Mouse (Mus musculus) forebrain, embryonic 16.5 days (tissue): ENCODE data around the gene Emp1. TPM values are rescaled to one million over a fixed set of nuclear protein-coding genes. Genes with fewer than 3 reads are reported as not detected.

ENCODE experiments used
- ATAC-seq: fragments of 200-750 bp; cut with Nextera tagmentation; 2 replicates; pipeline ENCODE4 v1.8.0; 2017; ENCODE audit warnings: mild to moderate bottlenecking, moderate library complexity
- H3K27ac ChIP-seq: fragments of 300-500 bp; sonication (generic); 2 replicates; pipeline ENCODE4 v1.5.1; 2014; ENCODE audit warnings: low read length, control low read depth
- H3K27me3 ChIP-seq: fragments of 300-500 bp; sonication (generic); replicated peaks from 2 replicates; pipeline ENCODE4 v1.6.1; 2014; ENCODE audit warnings: low read length; ENCODE audit not compliant: control insufficient read depth, insufficient read depth
- H3K36me3 ChIP-seq: fragments of 300-500 bp; sonication (generic); 2 replicates; pipeline ENCODE4 v1.6.1; 2014; ENCODE audit not compliant: control insufficient read depth, insufficient read depth
- H3K4me1 ChIP-seq: fragments of 300-500 bp; sonication (generic); replicated peaks from 2 replicates; pipeline ENCODE4 v1.6.1; 2014; ENCODE audit warnings: low read length; ENCODE audit not compliant: control insufficient read depth, insufficient read depth
- H3K4me2 ChIP-seq: fragments of 300-500 bp; sonication (generic); 2 replicates; pipeline ENCODE4 v1.6.1; 2014; ENCODE audit warnings: mild to moderate bottlenecking, low read length, control low read depth
- H3K4me3 ChIP-seq: fragments of 300-500 bp; sonication (generic); replicated peaks from 2 replicates; pipeline ENCODE4 v1.5.1; 2014; ENCODE audit warnings: mild to moderate bottlenecking, low read length, control low read depth
- H3K9ac ChIP-seq: fragments of 300-500 bp; sonication (generic); replicated peaks from 2 replicates; pipeline ENCODE4 v1.6.1; 2014; ENCODE audit warnings: low read depth, low read length, control low read depth
- H3K9me3 ChIP-seq: fragments of 300-500 bp; sonication (generic); 2 replicates; pipeline ENCODE4 v1.6.1; 2016; ENCODE audit warnings: low read length; ENCODE audit not compliant: control insufficient read depth
- WGBS: fragments of 180-500 bp; shearing (Covaris S2); extraction: QIAGEN DNeasy Blood & Tissue Kit; methylation state at CpG from one replicate; pipeline ENCODE4 v1.1.7; 2014; 5-methylcytosine and 5-hydroxymethylcytosine counted together
- polyA plus RNA-seq: library from polyadenylated mRNA; unstranded; fragments of >200 nt; fragmentation: Nextera tagmentation; extraction: Ambion mirVana; gene quantifications from 2 replicates; pipeline ENCODE4 v1.2.1, GENCODE M21; 2015

Emp1 gene
- polyA plus RNA-seq, 1 experiment from 2014 or later, result 4.7 TPM

- no peaks in the 10 kb centered on the region for H3K27me3 ChIP-seq
- no peaks in the 10 kb centered on the region for H3K9me3 ChIP-seq
- no peaks in the 10 kb centered on the region for H3K36me3 ChIP-seq
- H3K4me2 ChIP-seq, result no peak overlapping the region
- H3K4me3 ChIP-seq, result no peak overlapping the region
- 85% methylated on average over 8 of the region's 8 CpGs for WGBS
- ATAC-seq, result no peak
- H3K9ac ChIP-seq, result no peak overlapping the region
- H3K4me1 ChIP-seq, result no peaks in the 10 kb centered on the region
- H3K27ac ChIP-seq, result no peak overlapping the region
Observed at GRCm38 (mm10) chr6:135395375-135395774, 33.0 kb downstream of the Emp1 start.

DNA sequence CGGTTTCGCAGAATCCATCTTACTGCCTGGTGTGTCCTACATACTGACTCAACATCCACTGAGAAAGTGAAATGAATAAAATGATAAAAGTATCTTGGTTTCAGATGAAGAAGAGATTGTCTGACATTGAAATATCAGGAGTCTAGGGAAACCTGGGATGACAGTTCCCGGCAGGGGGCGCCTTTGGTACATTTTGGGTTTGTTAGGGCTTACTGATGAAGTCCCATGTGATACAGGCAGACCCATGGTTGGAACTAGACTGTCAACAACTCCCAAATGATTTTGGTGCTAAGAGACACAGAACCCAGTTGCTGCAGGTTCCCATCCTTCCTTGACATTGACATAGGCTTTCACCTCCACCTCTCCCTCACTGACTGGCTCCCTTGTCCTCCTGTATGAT is 34.7 kb downstream of the Emp1 start:
- no peaks in the 10 kb centered on the region for H3K4me1 ChIP-seq
- H3K4me2 ChIP-seq, result no peak overlapping the region
- H3K4me3 ChIP-seq, result no peak overlapping the region
- ATAC-seq, result no peak
- H3K9ac ChIP-seq, result no peak overlapping the region
- no peaks in the 10 kb centered on the region for H3K36me3 ChIP-seq
- WGBS, result 75% methylated on average over 4 of the region's 4 CpGs
- H3K9me3 ChIP-seq, result no peaks in the 10 kb centered on the region
- H3K27ac ChIP-seq, result no peak overlapping the region
- H3K27me3 ChIP-seq, result no peaks in the 10 kb centered on the region

GRCm38 (mm10) chr6:135397788-135398187 is 35.4 kb downstream of the Emp1 start:
- no peaks in the 10 kb centered on the region for H3K36me3 ChIP-seq
- H3K9ac ChIP-seq, result no peak overlapping the region
- no peaks in the 10 kb centered on the region for H3K4me1 ChIP-seq
- no peak overlapping the region for H3K27ac ChIP-seq
- H3K27me3 ChIP-seq, result no peaks in the 10 kb centered on the region
- 90% methylated on average over 8 of the region's 8 CpGs for WGBS
- H3K4me2 ChIP-seq, result no peak overlapping the region
- no peak overlapping the region for H3K4me3 ChIP-seq
- no peaks in the 10 kb centered on the region for H3K9me3 ChIP-seq
- ATAC-seq, result no peak

DNA sequence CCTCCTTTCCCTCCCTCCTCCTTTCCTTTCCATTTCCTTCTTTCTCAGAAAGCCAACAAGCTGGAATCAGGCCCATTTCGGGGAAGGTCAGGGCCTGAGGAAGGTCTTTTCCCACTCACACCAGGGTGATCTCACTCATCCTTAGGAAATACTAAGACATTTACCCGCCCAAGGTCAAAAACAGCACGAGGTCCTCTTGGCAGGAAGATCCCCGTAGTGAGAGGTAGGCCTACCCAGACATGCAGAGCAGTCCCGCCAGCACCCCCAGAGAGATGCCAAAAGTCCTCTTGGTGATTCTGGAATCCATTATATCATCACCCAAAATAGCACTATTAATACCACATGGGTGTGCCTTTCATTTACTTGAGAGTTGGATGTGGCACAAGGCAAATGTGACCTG is 36.5 kb downstream of the Emp1 start:
- H3K4me1 ChIP-seq, result no peaks in the 10 kb centered on the region
- ATAC-seq, result no peak
- H3K4me2 ChIP-seq, result no peak overlapping the region
- no peaks in the 10 kb centered on the region for H3K9me3 ChIP-seq
- no peak overlapping the region for H3K4me3 ChIP-seq
- no peak overlapping the region for H3K9ac ChIP-seq
- H3K27ac ChIP-seq, result no peak overlapping the region
- H3K27me3 ChIP-seq, result no peaks in the 10 kb centered on the region
- H3K36me3 ChIP-seq, result no peaks in the 10 kb centered on the region
- 76% methylated on average over 5 of the region's 5 CpGs for WGBS

- ATAC-seq, result 0 out of 2 replicates have a peak, but pooled peaks have one; percentile 28
Observed at GRCm38 (mm10) chr6:135400306-135400705, 38.0 kb downstream of the Emp1 start.

GRCm38 (mm10) chr6:135405093-135405492 is 42.7 kb downstream of the Emp1 start:
- H3K27ac ChIP-seq, result no peak overlapping the region
- no peak overlapping the region for H3K9ac ChIP-seq
- H3K9me3 ChIP-seq, result no peaks in the 10 kb centered on the region
- WGBS, result 84% methylated on average over 11 of the region's 11 CpGs
- H3K4me1 ChIP-seq, result no peaks in the 10 kb centered on the region
- no peaks in the 10 kb centered on the region for H3K27me3 ChIP-seq
- no peaks in the 10 kb centered on the region for H3K36me3 ChIP-seq
- no peak overlapping the region for H3K4me2 ChIP-seq
- ATAC-seq, result no peak
- H3K4me3 ChIP-seq, result no peak overlapping the region

More at GRCm38 (mm10) chr6:135400306-135400705, 38.0 kb downstream of the Emp1 start:
- Histone ChIP-seq H3K4me2 (no peak overlapping the region), H3K9me3 (no peaks in the 10 kb centered on the region), H3K4me3 (no peak overlapping the region), H3K9ac (no peak overlapping the region), H3K27me3 (no peaks in the 10 kb centered on the region), H3K4me1 (no peaks in the 10 kb centered on the region), H3K36me3 (no peaks in the 10 kb centered on the region), H3K27ac (no peak overlapping the region)
- WGBS, result 45% methylated on average over 3 of the region's 3 CpGs

DNA sequence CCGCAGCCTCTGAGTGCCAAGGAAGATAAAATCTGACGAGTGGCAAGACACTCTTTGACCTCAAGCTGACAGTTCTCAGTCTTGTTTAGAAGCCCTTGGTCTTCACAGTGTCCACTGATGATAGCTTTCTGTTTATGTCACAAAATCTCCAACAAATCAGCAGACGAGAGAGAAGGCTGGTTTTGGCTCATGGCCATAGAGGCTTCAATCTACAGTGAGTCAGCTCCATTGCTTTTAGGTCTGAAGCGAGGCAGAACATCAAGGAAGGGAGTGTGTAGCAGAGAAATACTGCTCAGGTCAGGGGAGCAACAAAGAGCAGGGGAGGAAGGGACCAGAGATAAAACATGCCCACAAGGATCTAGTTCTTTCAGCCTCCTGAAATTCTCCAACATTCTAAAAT is 45.0 kb downstream of the Emp1 start:
- ATAC-seq, result no peak
- Histone ChIP-seq H3K9ac (no peak overlapping the region), H3K27ac (no peak overlapping the region), H3K36me3 (no peaks in the 10 kb centered on the region), H3K9me3 (no peaks in the 10 kb centered on the region), H3K4me3 (no peak overlapping the region), H3K4me1 (no peaks in the 10 kb centered on the region), H3K27me3 (no peaks in the 10 kb centered on the region), H3K4me2 (no peak overlapping the region)
- 70% methylated on average over 4 of the region's 4 CpGs for WGBS

GRCm38 (mm10) chr6:135411712-135412319 is 49.5 kb downstream of the Emp1 start:
- Histone ChIP-seq H3K9me3 (no peaks in the 10 kb centered on the region), H3K27ac (no peak overlapping the region), H3K36me3 (no peaks in the 10 kb centered on the region), H3K27me3 (no peaks in the 10 kb centered on the region), H3K9ac (no peak overlapping the region), H3K4me2 (no peak overlapping the region), H3K4me3 (no peak overlapping the region), H3K4me1 (no peaks in the 10 kb centered on the region)
- WGBS, result 88% methylated on average over 10 of the region's 10 CpGs
- no peak for ATAC-seq

GRCm38 (mm10) chr6:135412649-135413048 is 50.3 kb downstream of the Emp1 start:
- no peak overlapping the region for H3K4me2 ChIP-seq
- H3K4me1 ChIP-seq, result no peaks in the 10 kb centered on the region
- no peaks in the 10 kb centered on the region for H3K36me3 ChIP-seq
- no peak overlapping the region for H3K4me3 ChIP-seq
- H3K27me3 ChIP-seq, result no peaks in the 10 kb centered on the region
- H3K9ac ChIP-seq, result no peak overlapping the region
- no peaks in the 10 kb centered on the region for H3K9me3 ChIP-seq
- ATAC-seq, result no peak
- WGBS, result 87% methylated on average over 6 of the region's 6 CpGs
- H3K27ac ChIP-seq, result no peak overlapping the region

- 29% methylated on average over 5 of the region's 5 CpGs for WGBS
- Histone ChIP-seq H3K4me3 (no peak overlapping the region), H3K9ac (no peak overlapping the region), H3K4me1 (no peaks in the 10 kb centered on the region), H3K4me2 (no peak overlapping the region), H3K27me3 (no peaks in the 10 kb centered on the region), H3K27ac (no peak overlapping the region), H3K36me3 (no peaks in the 10 kb centered on the region), H3K9me3 (no peaks in the 10 kb centered on the region)
- no peak for ATAC-seq
Observed at GRCm38 (mm10) chr6:135417459-135417858, 55.1 kb downstream of the Emp1 start.
